Mouse (Mus musculus): Measurements from ENCODE around the gene Cnnm4. TPM values are rescaled to one million over a fixed set of nuclear protein-coding genes. Genes with fewer than 3 reads are reported as not detected.

Gene Cnnm4
- total RNA-seq, 1 experiment: 10.7 TPM

DNA sequence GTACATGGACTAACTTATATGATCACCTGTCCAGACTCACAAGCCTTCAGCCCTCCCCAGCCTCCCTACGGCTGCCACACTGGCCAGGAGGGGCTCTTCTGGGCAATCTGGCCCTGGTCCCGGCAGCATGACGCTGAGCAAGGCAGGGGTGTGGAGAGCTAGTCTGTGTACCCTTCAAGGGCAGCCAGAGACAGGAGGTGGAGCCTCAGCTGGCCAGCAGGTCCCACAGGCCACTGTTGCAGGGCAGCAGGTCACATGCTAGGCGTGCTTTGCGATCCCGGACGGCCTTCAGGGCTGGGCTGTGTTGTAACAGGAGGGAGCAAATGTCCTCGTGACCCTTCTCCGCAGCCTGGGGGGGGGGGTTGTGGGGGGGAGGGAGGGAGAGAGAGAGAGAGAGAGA is 67.8 kb downstream of the Cnnm4 start, which contains the start of gene Gm42417:
Gene Gm42417 (minus strand): TSS at position 244 of the 400 bp plus-strand sequence.
- no peak for DNase-seq (ENCODE audit: low read depth, low spot score)
- Histone ChIP-seq H3K9me3 (ENCODE audit: control insufficient read depth, insufficient read depth, low read depth, low read length) (no peaks in the 10 kb centered on the region), H3K4me1 (ENCODE audit: control insufficient read depth in 2 of 2, insufficient read depth in 2 of 2, low read length in 2 of 2, poor library complexity in 1 of 2) (peaks cover 0 to 2% of the 10 kb centered on the region in 2 experiments; a peak in 1 of 4 replicates), H3K9ac (ENCODE audit: insufficient read depth, low read depth, low read length, poor library complexity, severe bottlenecking) (no peak within 1 kb of the TSS), H3K36me3 (ENCODE audit: control insufficient read depth, insufficient read depth, low read length, poor library complexity, severe bottlenecking) (peaks cover 16% of the 10 kb centered on the region; the same call in 1 of the 2 replicates), H3K27ac (ENCODE audit: insufficient read depth, low read depth, low read length, poor library complexity, severe bottlenecking) (no peak within 1 kb of the TSS), H3K4me3 (ENCODE audit: insufficient read depth in 1 of 2, low read depth in 1 of 2, low read length in 2 of 2, poor library complexity in 1 of 2, severe bottlenecking in 1 of 2) (no peak within 1 kb of the TSS)
- in situ Hi-C loops (cut with MboI; ENCODE audit: low sequenced_read_pairs in 2 of 2, unreplicated experiment in 2 of 2): no loop called here
- TF ChIP-seq HCFC1 (IDR thresholded peaks at IDR 0.05; ENCODE audit: borderline replicate concordance, insufficient read depth, low read length) (no peak), ZC3H11A (IDR thresholded peaks at IDR 0.05; ENCODE audit: borderline replicate concordance, low read depth, low read length) (no peak)

GRCm38 (mm10) chr1:36540132-36540531 is 68.7 kb downstream of the Cnnm4 start:
- Histone ChIP-seq H3K4me3 (ENCODE audit: insufficient read depth in 1 of 2, low read depth in 1 of 2, low read length in 2 of 2, poor library complexity in 1 of 2, severe bottlenecking in 1 of 2) (no peak overlapping the region), H3K4me1 (ENCODE audit: control insufficient read depth in 2 of 2, insufficient read depth in 2 of 2, low read length in 2 of 2, poor library complexity in 1 of 2) (peaks cover 0 to 2% of the 10 kb centered on the region in 2 experiments; a peak in 1 of 4 replicates), H3K27ac (ENCODE audit: insufficient read depth, low read depth, low read length, poor library complexity, severe bottlenecking) (no peak overlapping the region), H3K9me3 (ENCODE audit: control insufficient read depth, insufficient read depth, low read depth, low read length) (no peaks in the 10 kb centered on the region), H3K36me3 (ENCODE audit: control insufficient read depth, insufficient read depth, low read length, poor library complexity, severe bottlenecking) (peaks cover 16% of the 10 kb centered on the region; the same call in 1 of the 2 replicates), H3K9ac (ENCODE audit: insufficient read depth, low read depth, low read length, poor library complexity, severe bottlenecking) (no peak overlapping the region)
- in situ Hi-C loops (cut with MboI; ENCODE audit: low sequenced_read_pairs in 2 of 2, unreplicated experiment in 2 of 2): no loop called here
- TF ChIP-seq HCFC1 (IDR thresholded peaks at IDR 0.05; ENCODE audit: borderline replicate concordance, insufficient read depth, low read length) (no peak), CHD2 (IDR thresholded peaks at IDR 0.05; ENCODE audit: low read depth, low read length) (no peak), ZNF384 (IDR thresholded peaks at IDR 0.05; ENCODE audit: low read depth, low read length) (no peak), MAFK (IDR thresholded peaks at IDR 0.05; ENCODE audit: insufficient read depth, low read depth, low read length) (no peak), ZC3H11A (IDR thresholded peaks at IDR 0.05; ENCODE audit: borderline replicate concordance, low read depth, low read length) (no peak)
- no peak for DNase-seq (ENCODE audit: low read depth, low spot score)

GRCm38 (mm10) chr1:36540807-36541206 is 69.4 kb downstream of the Cnnm4 start:
- H3K36me3 ChIP-seq (ENCODE audit: control insufficient read depth, insufficient read depth, low read length, poor library complexity, severe bottlenecking): peaks cover 16% of the 10 kb centered on the region; the same call in 1 of the 2 replicates
- H3K9me3 ChIP-seq (ENCODE audit: control insufficient read depth, insufficient read depth, low read depth, low read length): no peaks in the 10 kb centered on the region
- no peak overlapping the region for H3K4me3 ChIP-seq (ENCODE audit: insufficient read depth in 1 of 2, low read depth in 1 of 2, low read length in 2 of 2, poor library complexity in 1 of 2, severe bottlenecking in 1 of 2)
- no peak for DNase-seq (ENCODE audit: low read depth, low spot score)
- in situ Hi-C loops (cut with MboI; ENCODE audit: low sequenced_read_pairs in 2 of 2, unreplicated experiment in 2 of 2): no loop called here
- no peak overlapping the region; the same call in 1 of the 2 replicates for H3K27ac ChIP-seq (ENCODE audit: insufficient read depth, low read depth, low read length, poor library complexity, severe bottlenecking)
- no peak overlapping the region for H3K9ac ChIP-seq (ENCODE audit: insufficient read depth, low read depth, low read length, poor library complexity, severe bottlenecking)
- TF ChIP-seq ZC3H11A (IDR thresholded peaks at IDR 0.05; ENCODE audit: borderline replicate concordance, low read depth, low read length): no peak
- TF ChIP-seq MAFK (IDR thresholded peaks at IDR 0.05; ENCODE audit: insufficient read depth, low read depth, low read length): no peak
- no peak for TF ChIP-seq HCFC1 (IDR thresholded peaks at IDR 0.05; ENCODE audit: borderline replicate concordance, insufficient read depth, low read length)
- no peak for TF ChIP-seq CHD2 (IDR thresholded peaks at IDR 0.05; ENCODE audit: low read depth, low read length)
- TF ChIP-seq ZNF384 (IDR thresholded peaks at IDR 0.05; ENCODE audit: low read depth, low read length): no peak
- H3K4me1 ChIP-seq (ENCODE audit: control insufficient read depth in 2 of 2, insufficient read depth in 2 of 2, low read length in 2 of 2, poor library complexity in 1 of 2): peaks cover 2% of the 10 kb centered on the region in 2 experiments; a peak in 1 of 4 replicates

- peaks cover 2% of the 10 kb centered on the region in 2 experiments; a peak in 1 of 4 replicates for H3K4me1 ChIP-seq (ENCODE audit: control insufficient read depth in 2 of 2, insufficient read depth in 2 of 2, low read length in 2 of 2, poor library complexity in 1 of 2)
- TF ChIP-seq ZNF384 (IDR thresholded peaks at IDR 0.05; ENCODE audit: low read depth, low read length) (no peak), MAFK (IDR thresholded peaks at IDR 0.05; ENCODE audit: insufficient read depth, low read depth, low read length) (no peak), CHD2 (IDR thresholded peaks at IDR 0.05; ENCODE audit: low read depth, low read length) (no peak), ZC3H11A (IDR thresholded peaks at IDR 0.05; ENCODE audit: borderline replicate concordance, low read depth, low read length) (no peak), HCFC1 (IDR thresholded peaks at IDR 0.05; ENCODE audit: borderline replicate concordance, insufficient read depth, low read length) (no peak)
- no peaks in the 10 kb centered on the region for H3K9me3 ChIP-seq (ENCODE audit: control insufficient read depth, insufficient read depth, low read depth, low read length)
- DNase-seq (ENCODE audit: low read depth, low spot score): no peak
- in situ Hi-C loops (cut with MboI; ENCODE audit: low sequenced_read_pairs in 2 of 2, unreplicated experiment in 2 of 2): no loop called here
- peaks cover 16% of the 10 kb centered on the region; the same call in 1 of the 2 replicates for H3K36me3 ChIP-seq (ENCODE audit: control insufficient read depth, insufficient read depth, low read length, poor library complexity, severe bottlenecking)
- no peak overlapping the region for H3K27ac ChIP-seq (ENCODE audit: insufficient read depth, low read depth, low read length, poor library complexity, severe bottlenecking)
- H3K9ac ChIP-seq (ENCODE audit: insufficient read depth, low read depth, low read length, poor library complexity, severe bottlenecking): no peak overlapping the region
- H3K4me3 ChIP-seq (ENCODE audit: insufficient read depth in 1 of 2, low read depth in 1 of 2, low read length in 2 of 2, poor library complexity in 1 of 2, severe bottlenecking in 1 of 2): no peak overlapping the region
These were observed 70.4 kb downstream of the Cnnm4 start for GRCm38 (mm10) chr1:36541844-36542243.

DNA sequence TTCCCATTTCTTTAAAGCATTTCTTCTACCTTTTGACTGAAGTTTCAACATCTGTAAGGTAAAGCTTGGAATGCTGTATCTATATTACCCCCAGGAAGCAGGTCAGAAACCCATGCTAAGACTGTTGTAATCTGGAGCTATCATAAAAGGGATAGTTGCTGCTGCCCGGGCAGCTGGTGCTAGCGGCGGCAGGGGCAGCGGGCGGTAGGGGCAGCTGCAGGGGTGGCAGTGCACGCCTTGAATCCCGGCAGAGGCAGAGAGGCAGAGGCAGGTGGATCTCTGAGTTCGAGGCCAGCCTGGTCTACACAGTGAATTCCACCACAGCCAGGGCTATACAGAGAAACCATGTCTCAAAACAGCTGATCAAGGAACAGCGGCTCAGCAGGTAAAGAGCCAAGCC is 71.5 kb downstream of the Cnnm4 start:
- H3K36me3 ChIP-seq (ENCODE audit: control insufficient read depth, insufficient read depth, low read length, poor library complexity, severe bottlenecking): peaks cover 16% of the 10 kb centered on the region; the same call in 1 of the 2 replicates
- no peak for DNase-seq (ENCODE audit: low read depth, low spot score)
- in situ Hi-C loops (cut with MboI; ENCODE audit: low sequenced_read_pairs in 2 of 2, unreplicated experiment in 2 of 2): no loop called here
- peaks cover 2 to 6% of the 10 kb centered on the region in 2 experiments; a peak in 1 of 4 replicates for H3K4me1 ChIP-seq (ENCODE audit: control insufficient read depth in 2 of 2, insufficient read depth in 2 of 2, low read length in 2 of 2, poor library complexity in 1 of 2)
- no peak overlapping the region for H3K27ac ChIP-seq (ENCODE audit: insufficient read depth, low read depth, low read length, poor library complexity, severe bottlenecking)
- H3K4me3 ChIP-seq (ENCODE audit: insufficient read depth in 1 of 2, low read depth in 1 of 2, low read length in 2 of 2, poor library complexity in 1 of 2, severe bottlenecking in 1 of 2): no peak overlapping the region
- H3K9me3 ChIP-seq (ENCODE audit: control insufficient read depth, insufficient read depth, low read depth, low read length): no peaks in the 10 kb centered on the region
- TF ChIP-seq HCFC1 (IDR thresholded peaks at IDR 0.05; ENCODE audit: borderline replicate concordance, insufficient read depth, low read length) (no peak), MAFK (IDR thresholded peaks at IDR 0.05; ENCODE audit: insufficient read depth, low read depth, low read length) (no peak), ZNF384 (IDR thresholded peaks at IDR 0.05; ENCODE audit: low read depth, low read length) (no peak)
- no peak overlapping the region for H3K9ac ChIP-seq (ENCODE audit: insufficient read depth, low read depth, low read length, poor library complexity, severe bottlenecking)

Data from ES-E14 (cell line).